Mouse (Mus musculus): Measurements from ENCODE around the gene Map6. TPM values are rescaled to one million over a fixed set of nuclear protein-coding genes. Genes with fewer than 3 reads are reported as not detected.

Gene Map6
- polyA plus RNA-seq, 1 experiment: not detected

- Histone ChIP-seq H3K27me3 (ENCODE audit: control insufficient read depth) (peaks cover 33% of the 10 kb centered on the region), H3K4me1 (ENCODE audit: control insufficient read depth) (no peaks in the 10 kb centered on the region), H3K9me3 (ENCODE audit: control insufficient read depth, low read length) (no peaks in the 10 kb centered on the region), H3K4me3 (replicated peaks) (no peak overlapping the region), H3K36me3 (ENCODE audit: control insufficient read depth) (no peaks in the 10 kb centered on the region)
- TF ChIP-seq GATA1 (IDR thresholded peaks at IDR 0.05; ENCODE audit: low read length) (no peak), TAL1 (IDR thresholded peaks at IDR 0.05; ENCODE audit: low read length) (no peak)
These were observed 16.9 kb upstream of the Map6 start for GRCm38 (mm10) chr7:99250386-99250785.

- Histone ChIP-seq H3K9me3 (ENCODE audit: control insufficient read depth, low read length) (no peaks in the 10 kb centered on the region), H3K36me3 (ENCODE audit: control insufficient read depth) (no peaks in the 10 kb centered on the region), H3K4me3 (replicated peaks) (no peak overlapping the region), H3K4me1 (ENCODE audit: control insufficient read depth) (no peaks in the 10 kb centered on the region), H3K27me3 (ENCODE audit: control insufficient read depth) (peaks cover 8% of the 10 kb centered on the region)
- TF ChIP-seq GATA1 (IDR thresholded peaks at IDR 0.05; ENCODE audit: low read length) (no peak), TAL1 (IDR thresholded peaks at IDR 0.05; ENCODE audit: low read length) (no peak)
These were observed 12.2 kb upstream of the Map6 start for GRCm38 (mm10) chr7:99255006-99255405.

- no peaks in the 10 kb centered on the region for H3K36me3 ChIP-seq (ENCODE audit: control insufficient read depth)
- no peak overlapping the region for H3K4me3 ChIP-seq (replicated peaks)
- TF ChIP-seq GATA1 (IDR thresholded peaks at IDR 0.05; ENCODE audit: low read length) (no peak), TAL1 (IDR thresholded peaks at IDR 0.05; ENCODE audit: low read length) (no peak)
- no peaks in the 10 kb centered on the region for H3K4me1 ChIP-seq (ENCODE audit: control insufficient read depth)
- H3K9me3 ChIP-seq (ENCODE audit: control insufficient read depth, low read length): no peaks in the 10 kb centered on the region
- H3K27me3 ChIP-seq (ENCODE audit: control insufficient read depth): peaks cover 12% of the 10 kb centered on the region
These were observed 5.3 kb upstream of the Map6 start for GRCm38 (mm10) chr7:99261900-99262299.

GRCm38 (mm10) chr7:99263509-99263908, 3.7 kb upstream of the Map6 start:
- H3K4me3 ChIP-seq (replicated peaks): no peak overlapping the region
- peaks cover 28% of the 10 kb centered on the region for H3K27me3 ChIP-seq (ENCODE audit: control insufficient read depth)
- H3K36me3 ChIP-seq (ENCODE audit: control insufficient read depth): no peaks in the 10 kb centered on the region
- TF ChIP-seq TAL1 (IDR thresholded peaks at IDR 0.05; ENCODE audit: low read length) (no peak), GATA1 (IDR thresholded peaks at IDR 0.05; ENCODE audit: low read length) (no peak)
- no peaks in the 10 kb centered on the region for H3K4me1 ChIP-seq (ENCODE audit: control insufficient read depth)
- no peaks in the 10 kb centered on the region; the same call in 1 of the 2 replicates for H3K9me3 ChIP-seq (ENCODE audit: control insufficient read depth, low read length)

- no peaks in the 10 kb centered on the region for H3K36me3 ChIP-seq (ENCODE audit: control insufficient read depth)
- H3K4me1 ChIP-seq (ENCODE audit: control insufficient read depth): no peaks in the 10 kb centered on the region
- H3K27me3 ChIP-seq (ENCODE audit: control insufficient read depth): peaks cover 39% of the 10 kb centered on the region
- no peak overlapping the region for H3K4me3 ChIP-seq (replicated peaks)
- TF ChIP-seq TAL1 (IDR thresholded peaks at IDR 0.05; ENCODE audit: low read length) (no peak), GATA1 (IDR thresholded peaks at IDR 0.05; ENCODE audit: low read length) (no peak)
- no peaks in the 10 kb centered on the region; the same call in 1 of the 2 replicates for H3K9me3 ChIP-seq (ENCODE audit: control insufficient read depth, low read length)
These were observed 2.6 kb upstream of the Map6 start for GRCm38 (mm10) chr7:99264597-99264996.

GRCm38 (mm10) chr7:99267897-99268505, 754 bp downstream of the Map6 start:
- TF ChIP-seq TAL1 (IDR thresholded peaks at IDR 0.05; ENCODE audit: low read length) (no peak), GATA1 (IDR thresholded peaks at IDR 0.05; ENCODE audit: low read length) (no peak)
- Histone ChIP-seq H3K4me1 (ENCODE audit: control insufficient read depth) (no peaks in the 10 kb centered on the region), H3K9me3 (ENCODE audit: control insufficient read depth, low read length) (no peaks in the 10 kb centered on the region; the same call in 1 of the 2 replicates), H3K36me3 (ENCODE audit: control insufficient read depth) (no peaks in the 10 kb centered on the region), H3K27me3 (ENCODE audit: control insufficient read depth) (peaks cover 60% of the 10 kb centered on the region), H3K4me3 (replicated peaks) (no peak overlapping the region)

GRCm38 (mm10) chr7:99268506-99268900, 1.3 kb downstream of the Map6 start:
- no peaks in the 10 kb centered on the region; the same call in 1 of the 2 replicates for H3K9me3 ChIP-seq (ENCODE audit: control insufficient read depth, low read length)
- TF ChIP-seq TAL1 (IDR thresholded peaks at IDR 0.05; ENCODE audit: low read length): no peak
- no peak for TF ChIP-seq GATA1 (IDR thresholded peaks at IDR 0.05; ENCODE audit: low read length)
- no peaks in the 10 kb centered on the region for H3K4me1 ChIP-seq (ENCODE audit: control insufficient read depth)
- no peaks in the 10 kb centered on the region for H3K36me3 ChIP-seq (ENCODE audit: control insufficient read depth)
- no peak overlapping the region for H3K4me3 ChIP-seq (replicated peaks)
- H3K27me3 ChIP-seq (ENCODE audit: control insufficient read depth): peaks cover 60% of the 10 kb centered on the region

GRCm38 (mm10) chr7:99268951-99269945, 2.0 kb downstream of the Map6 start:
- no peaks in the 10 kb centered on the region for H3K4me1 ChIP-seq (ENCODE audit: control insufficient read depth)
- TF ChIP-seq TAL1 (IDR thresholded peaks at IDR 0.05; ENCODE audit: low read length) (no peak), GATA1 (IDR thresholded peaks at IDR 0.05; ENCODE audit: low read length) (no peak)
- no peaks in the 10 kb centered on the region; the same call in 1 of the 2 replicates for H3K9me3 ChIP-seq (ENCODE audit: control insufficient read depth, low read length)
- H3K27me3 ChIP-seq (ENCODE audit: control insufficient read depth): peaks cover 61% of the 10 kb centered on the region
- no peaks in the 10 kb centered on the region for H3K36me3 ChIP-seq (ENCODE audit: control insufficient read depth)
- no peak overlapping the region for H3K4me3 ChIP-seq (replicated peaks)

- Histone ChIP-seq H3K4me1 (ENCODE audit: control insufficient read depth) (no peaks in the 10 kb centered on the region), H3K9me3 (ENCODE audit: control insufficient read depth, low read length) (no peaks in the 10 kb centered on the region; the same call in 1 of the 2 replicates), H3K27me3 (ENCODE audit: control insufficient read depth) (peaks cover 52% of the 10 kb centered on the region), H3K4me3 (replicated peaks) (no peak overlapping the region), H3K36me3 (ENCODE audit: control insufficient read depth) (no peaks in the 10 kb centered on the region)
- TF ChIP-seq TAL1 (IDR thresholded peaks at IDR 0.05; ENCODE audit: low read length) (no peak), GATA1 (IDR thresholded peaks at IDR 0.05; ENCODE audit: low read length) (no peak)
These were observed 4.4 kb downstream of the Map6 start for GRCm38 (mm10) chr7:99271630-99272029.

Measured in erythroblast, embryonic 14.5 days (primary cell).